Mouse (Mus musculus) spleen, adult 2 months (tissue): ENCODE measurements around the gene Unc45b. TPM values are rescaled to one million over a fixed set of nuclear protein-coding genes. Genes with fewer than 3 reads are reported as not detected.
A peak's percentile ranks its signal among the peaks of the same experiment; 100 is the strongest.

Experiments
- DNase-seq, 2 experiments: peaks; one replicate each; pipeline versions ENCODE4 v3.0.0 to v3.0.0-alpha.2; 2012 to 2021; ENCODE audit warnings: low spot score in 2 of 2, low read depth in 1 of 2
- H3K27ac ChIP-seq: fragments of 200-500 bp; 2 replicates; pipeline ENCODE4 v1.5.1; 2012; ENCODE audit warnings: low read length, inconsistent platforms; ENCODE audit not compliant: insufficient read depth
- H3K27me3 ChIP-seq: fragments of 200-500 bp; 2 replicates; pipeline ENCODE4 v1.6.1; 2012; ENCODE audit warnings: mild to moderate bottlenecking, moderate library complexity, low read length, inconsistent platforms; ENCODE audit not compliant: control insufficient read depth, insufficient read depth
- H3K36me3 ChIP-seq: fragments of 200-500 bp; 2 replicates; pipeline ENCODE4 v1.6.1; 2012; ENCODE audit warnings: mild to moderate bottlenecking, low read length, inconsistent platforms; ENCODE audit not compliant: control insufficient read depth, insufficient read depth
- H3K4me1 ChIP-seq: fragments of 200-500 bp; 2 replicates; pipeline ENCODE4 v1.6.1; 2011; ENCODE audit warnings: inconsistent platforms; ENCODE audit not compliant: control insufficient read depth, insufficient read depth, insufficient read length
- H3K4me3 ChIP-seq: fragments of 200-500 bp; 2 replicates; pipeline ENCODE4 v1.5.1; 2011; ENCODE audit warnings: mild to moderate bottlenecking, inconsistent platforms; ENCODE audit not compliant: insufficient read depth, insufficient read length; ENCODE audit errors: extremely low read depth
- CTCF ChIP-seq: fragments of 200-500 bp; IDR thresholded peaks from 2 replicates; pipeline ENCODE4 v1.5.1; 2011; ENCODE audit warnings: mild to moderate bottlenecking, inconsistent platforms; ENCODE audit not compliant: insufficient read depth, insufficient read length, insufficient replicate concordance; ENCODE audit errors: extremely low read depth
- POLR2A ChIP-seq: fragments of 200-500 bp; IDR thresholded peaks from 2 replicates; pipeline ENCODE4 v1.6.1; 2011; ENCODE audit warnings: low read depth, low read length, inconsistent platforms
- WGBS: fragments of 180-500 bp; shearing (Covaris S2); methylation state at CpG from one replicate; pipeline ENCODE4 v1.1.7; 2018; 5-methylcytosine and 5-hydroxymethylcytosine counted together
- polyA plus RNA-seq: library from polyadenylated mRNA; depleted of rRNA; stranded (reverse); fragments of >200 nt; gene quantifications from 2 replicates; pipeline ENCODE4 v1.2.3, GENCODE M21; 2012

Gene Unc45b
- polyA plus RNA-seq, 1 experiment = 0.82 TPM

DNA sequence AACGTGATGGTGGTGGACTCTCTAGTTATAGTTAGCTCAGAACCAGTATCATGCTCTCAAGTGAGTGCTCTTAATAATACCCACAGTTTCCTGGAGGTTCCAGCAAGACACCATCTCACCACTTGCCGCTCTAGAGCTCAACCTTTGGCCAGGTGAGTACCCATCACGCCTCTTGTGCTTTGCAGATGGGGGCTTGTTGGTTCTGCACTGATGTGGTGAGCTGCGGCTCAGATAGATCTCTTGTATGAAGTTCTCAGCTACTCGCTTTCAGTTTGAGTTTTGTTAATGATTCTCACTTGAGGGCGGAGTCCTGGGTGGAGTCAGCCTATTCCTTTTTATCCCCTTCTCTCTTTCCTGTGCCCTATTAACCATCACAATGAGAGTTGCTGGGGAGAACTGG, 44.3 kb downstream of the Unc45b start:
- Histone ChIP-seq H3K36me3 (peaks cover 6% of the 10 kb centered on the region), H3K27me3 (no peaks in the 10 kb centered on the region), H3K4me3 (no peak overlapping the region), H3K27ac (no peak overlapping the region), H3K4me1 (peaks cover 3% of the 10 kb centered on the region; the same call in 1 of the 2 replicates)
- TF ChIP-seq CTCF = no peak
- TF ChIP-seq POLR2A = no peak
- no peak for DNase-seq
- WGBS = 77% methylated on average over 6 of the region's 6 CpGs

DNA sequence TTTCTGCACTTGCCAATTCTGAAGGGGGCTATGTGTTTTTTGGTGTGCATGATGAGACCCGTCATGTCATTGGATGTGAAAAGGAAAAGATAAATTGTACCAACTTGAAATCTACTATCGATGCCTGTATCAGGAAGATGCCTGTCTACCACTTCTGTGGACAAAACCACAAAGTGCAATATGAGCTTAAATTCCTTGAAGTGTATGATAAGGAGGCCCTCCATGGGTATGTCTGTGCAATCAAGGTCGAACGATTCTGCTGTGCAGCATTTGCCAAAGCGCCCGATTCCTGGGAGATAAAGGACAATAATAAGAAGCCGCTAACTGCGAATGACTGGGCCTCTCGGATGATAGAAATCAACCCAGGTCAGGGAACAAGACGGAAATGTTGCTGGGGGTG, 46.6 kb downstream of the Unc45b start:
- TF ChIP-seq POLR2A (no peak), CTCF (no peak)
- Histone ChIP-seq H3K36me3 (peaks cover 12% of the 10 kb centered on the region), H3K4me3 (no peak overlapping the region), H3K27ac (no peak overlapping the region), H3K4me1 (peaks cover 4% of the 10 kb centered on the region; the same call in 1 of the 2 replicates), H3K27me3 (no peaks in the 10 kb centered on the region)
- WGBS = 74% methylated on average over 10 of the region's 10 CpGs
- DNase-seq = no peak

DNA sequence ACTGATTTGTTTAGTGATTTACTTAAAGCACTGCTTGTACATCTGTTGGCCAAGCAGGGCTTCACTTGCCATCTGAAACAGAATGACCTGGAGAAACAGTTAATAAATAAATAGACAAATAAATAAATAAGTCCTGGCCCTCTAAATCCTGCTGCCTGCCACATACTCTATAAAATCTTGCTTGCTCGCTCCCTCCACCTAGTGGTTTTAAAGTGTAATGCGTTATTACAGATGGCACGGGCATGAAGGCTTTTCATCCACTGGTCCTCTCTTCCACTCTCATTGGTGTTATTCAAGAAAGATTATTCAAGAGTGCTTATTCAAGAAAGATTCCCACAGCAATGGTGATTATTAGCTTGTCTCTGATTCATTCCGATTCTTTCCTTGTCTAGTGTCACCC, 49.3 kb downstream of the Unc45b start:
- DNase-seq = peak in 1 of 2 experiments; percentile 29
- H3K4me1 ChIP-seq = peaks cover 4% of the 10 kb centered on the region; the same call in 1 of the 2 replicates
- TF ChIP-seq POLR2A = no peak
- TF ChIP-seq CTCF = peak; percentile 42; the same call in 1 of the 2 replicates
- WGBS = 13% methylated on average over 4 of the region's 4 CpGs
- H3K27ac ChIP-seq = no peak overlapping the region
- no peak overlapping the region for H3K4me3 ChIP-seq
- H3K36me3 ChIP-seq = peaks cover 12% of the 10 kb centered on the region
- no peaks in the 10 kb centered on the region for H3K27me3 ChIP-seq

DNA sequence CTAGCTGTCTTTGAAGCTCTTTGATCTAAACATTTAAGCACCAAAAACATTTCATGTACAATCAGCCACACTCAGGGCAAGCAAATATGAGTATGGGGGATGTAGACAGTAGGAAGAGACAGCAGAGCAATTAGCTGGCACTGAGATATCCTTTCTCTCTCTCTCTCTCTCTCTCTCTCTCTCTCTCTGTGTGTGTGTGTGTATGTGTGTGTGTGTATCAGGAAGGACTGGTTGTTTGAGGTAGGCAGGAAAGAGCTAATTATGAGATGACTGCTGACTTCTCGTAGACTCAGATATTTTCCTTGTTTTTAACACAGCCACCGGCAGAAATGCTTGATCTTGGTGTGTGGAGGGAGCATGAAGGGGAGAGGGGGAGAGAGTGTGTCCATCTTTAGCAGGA, 51.4 kb downstream of the Unc45b start:
- WGBS = 22% methylated on average over 2 of the region's 2 CpGs
- no peak for DNase-seq
- H3K27ac ChIP-seq = peak overlapping the region; percentile 58; the same call in 1 of the 2 replicates
- TF ChIP-seq CTCF = no peak
- TF ChIP-seq POLR2A = no peak
- H3K27me3 ChIP-seq = no peaks in the 10 kb centered on the region
- peaks cover 4% of the 10 kb centered on the region; the same call in 1 of the 2 replicates for H3K4me1 ChIP-seq
- H3K4me3 ChIP-seq = no peak overlapping the region
- peaks cover 10% of the 10 kb centered on the region for H3K36me3 ChIP-seq

DNA sequence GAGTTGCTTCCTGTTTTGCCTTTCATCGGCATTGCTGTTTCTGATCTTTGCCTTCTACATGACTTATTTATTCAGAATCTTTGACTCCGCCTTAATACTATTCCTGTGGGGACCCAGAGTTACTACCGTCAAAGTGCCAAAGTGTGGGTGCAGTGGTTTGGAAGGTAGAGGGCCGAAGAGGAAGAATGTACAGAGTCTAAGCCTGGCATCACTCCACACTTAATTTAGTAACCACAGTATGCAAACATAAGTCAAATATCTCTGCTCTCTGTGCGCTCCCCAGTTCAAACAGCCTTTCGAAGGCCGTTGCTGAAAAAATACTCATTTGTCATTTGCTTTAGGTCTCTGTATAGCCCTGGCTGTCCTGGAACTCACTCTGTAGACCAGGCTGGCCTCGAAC, 51.9 kb downstream of the Unc45b start:
- Histone ChIP-seq H3K27me3 (no peaks in the 10 kb centered on the region), H3K36me3 (peaks cover 10% of the 10 kb centered on the region), H3K4me1 (peaks cover 4% of the 10 kb centered on the region; the same call in 1 of the 2 replicates), H3K4me3 (no peak overlapping the region), H3K27ac (peak overlapping the region; percentile 58; the same call in 1 of the 2 replicates)
- 28% methylated on average over 8 of the region's 8 CpGs for WGBS
- TF ChIP-seq POLR2A (no peak), CTCF (no peak)
- DNase-seq = no peak

DNA sequence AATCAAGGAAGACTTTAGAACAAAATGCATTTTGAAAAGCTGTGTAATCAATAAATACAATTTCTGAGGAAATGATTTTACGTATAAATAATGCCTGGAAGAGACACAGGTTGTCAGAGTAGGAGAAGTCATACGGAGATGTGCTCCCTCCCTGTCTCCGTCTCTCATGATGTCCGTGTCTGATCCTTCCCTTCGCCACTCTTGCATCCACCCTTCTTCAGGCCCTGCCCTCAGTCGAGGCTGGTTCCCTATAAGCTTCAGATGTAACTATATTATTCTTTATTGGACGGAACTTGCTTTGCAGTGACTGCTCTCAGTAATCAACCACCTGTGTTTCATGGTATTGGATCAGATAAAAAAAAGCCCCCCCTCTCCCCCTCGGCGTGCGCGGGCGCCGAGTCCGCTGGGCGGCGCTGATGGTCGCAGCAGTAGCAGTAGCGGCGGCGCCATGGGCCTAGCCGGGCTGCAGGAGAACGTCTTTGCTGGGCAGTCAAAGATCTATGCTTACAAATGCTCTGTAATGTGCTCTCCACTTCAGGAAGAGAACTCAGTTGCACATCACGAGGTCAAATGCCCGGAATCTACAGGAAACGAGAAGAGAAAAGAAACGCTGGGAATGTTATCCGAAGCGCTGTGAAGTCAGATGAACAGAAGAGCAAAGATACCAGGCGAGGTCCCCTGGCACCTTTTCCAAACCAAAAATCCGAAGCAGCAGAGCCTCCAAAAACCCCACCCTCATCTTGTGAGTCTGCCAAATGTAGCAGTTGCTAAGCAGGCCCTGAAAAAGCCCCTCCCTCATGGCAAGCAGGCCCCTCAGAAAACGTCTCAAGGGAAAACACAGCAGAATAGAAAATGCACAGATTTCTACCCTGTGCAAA, 60.6 kb downstream of the Unc45b start:
- DNase-seq = no peak
- TF ChIP-seq POLR2A (no peak), CTCF (peak; percentile 43; the same call in 1 of the 2 replicates)
- Histone ChIP-seq H3K4me1 (peaks cover 6% of the 10 kb centered on the region; the same call in 1 of the 2 replicates), H3K27me3 (no peaks in the 10 kb centered on the region; the same call in 1 of the 2 replicates), H3K36me3 (no peaks in the 10 kb centered on the region), H3K4me3 (no peak overlapping the region), H3K27ac (no peak overlapping the region)
- WGBS = 36% methylated on average over 31 of the region's 31 CpGs

DNA sequence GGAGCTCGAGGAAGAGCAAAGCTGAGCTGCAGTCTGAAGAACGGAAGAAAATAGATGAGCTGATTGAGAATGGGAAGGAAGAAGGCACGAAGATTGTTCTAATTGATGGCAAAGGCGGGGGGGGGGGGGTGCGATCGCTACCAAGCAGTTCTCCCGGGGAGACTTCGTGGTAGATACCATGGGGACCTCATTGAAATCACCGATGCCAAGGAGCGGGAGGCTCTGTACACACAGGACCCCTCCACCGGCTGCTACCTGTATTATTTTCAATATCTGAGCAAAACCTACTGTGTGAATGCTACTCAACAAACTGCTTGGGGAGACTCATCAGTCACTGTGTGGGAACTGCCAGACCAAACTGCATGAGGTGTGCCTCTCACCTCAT, 61.2 kb downstream of the Unc45b start:
- TF ChIP-seq CTCF (no peak), POLR2A (no peak)
- Histone ChIP-seq H3K36me3 (no peaks in the 10 kb centered on the region), H3K4me3 (no peak overlapping the region), H3K27ac (no peak overlapping the region), H3K4me1 (peaks cover 6% of the 10 kb centered on the region; the same call in 1 of the 2 replicates), H3K27me3 (no peaks in the 10 kb centered on the region; the same call in 1 of the 2 replicates)
- 82% methylated on average over 11 of the region's 11 CpGs for WGBS
- DNase-seq = no peak
